Mouse (Mus musculus) heart, postnatal 10 days (tissue): ENCODE measurements around the gene Prss33. TPM values are rescaled to one million over a fixed set of nuclear protein-coding genes. Genes with fewer than 3 reads are reported as not detected.
A peak's percentile ranks its signal among the peaks of the same experiment; 100 is the strongest.
"Not testable (repeated sequence)": the region's sequence is repeated elsewhere in the genome, so short reads cannot be mapped to it uniquely, and the experiment has no call there.

Source experiments
- DNase-seq, 2 experiments: peaks; one replicate each; pipeline ENCODE4 v3.0.0; 2021
- intact Hi-C: fragments of 180-260 bp; cut with DNase I; formaldehyde crosslinking; loops from one replicate; pipeline ENCODE4 v1.15.1; 2025
- total RNA-seq, 2 experiments: library from RNA; stranded (reverse); gene quantifications; 2 replicates each; pipeline ENCODE4 v1.2.3; 2021

The Prss33 gene
- total RNA-seq = not detected

- intact Hi-C loops = no loop called here
- DNase-seq = no peak
Measured at GRCm38 (mm10) chr17:23836006-23836575, at the start of gene Prss33. Gene Prss33 (minus strand): TSS chr17:23836056.

GRCm38 (mm10) chr17:23880576-23880975, 44.7 kb upstream of the Prss33 start, which contains the start of the genes Dcpp1 and Dcpp2:
Gene Dcpp1 (plus strand): TSS chr17:23880876.
Gene Dcpp2 (plus strand): TSS chr17:23880880.
- intact Hi-C loops, DNase-seq: not testable (repeated sequence)

DNA sequence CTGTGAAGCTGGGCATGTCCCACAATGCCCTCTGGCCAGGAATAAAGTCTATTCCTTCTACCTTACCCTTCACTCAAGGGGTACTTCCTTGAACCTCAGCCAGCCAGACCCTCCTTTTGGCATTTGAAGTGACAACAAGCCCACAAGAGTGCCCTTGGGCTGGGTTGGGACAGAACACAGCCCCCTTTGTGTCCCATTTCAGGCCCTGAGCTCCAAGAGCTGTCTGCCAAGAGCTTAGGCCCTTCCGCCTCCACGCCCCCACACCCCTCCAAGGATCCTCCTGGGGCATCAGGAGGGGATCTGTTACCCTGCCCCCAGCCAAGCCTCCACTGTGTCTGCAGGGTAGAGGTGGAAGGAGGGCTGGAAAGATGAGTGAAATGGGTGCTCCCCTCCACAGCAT, 41.3 kb upstream of the Prss33 start:
- intact Hi-C loops = no loop called here
- DNase-seq = no peak

- intact Hi-C loops = no loop called here
- DNase-seq = no peak
Measured at GRCm38 (mm10) chr17:23876741-23877140, 40.9 kb upstream of the Prss33 start.

DNA sequence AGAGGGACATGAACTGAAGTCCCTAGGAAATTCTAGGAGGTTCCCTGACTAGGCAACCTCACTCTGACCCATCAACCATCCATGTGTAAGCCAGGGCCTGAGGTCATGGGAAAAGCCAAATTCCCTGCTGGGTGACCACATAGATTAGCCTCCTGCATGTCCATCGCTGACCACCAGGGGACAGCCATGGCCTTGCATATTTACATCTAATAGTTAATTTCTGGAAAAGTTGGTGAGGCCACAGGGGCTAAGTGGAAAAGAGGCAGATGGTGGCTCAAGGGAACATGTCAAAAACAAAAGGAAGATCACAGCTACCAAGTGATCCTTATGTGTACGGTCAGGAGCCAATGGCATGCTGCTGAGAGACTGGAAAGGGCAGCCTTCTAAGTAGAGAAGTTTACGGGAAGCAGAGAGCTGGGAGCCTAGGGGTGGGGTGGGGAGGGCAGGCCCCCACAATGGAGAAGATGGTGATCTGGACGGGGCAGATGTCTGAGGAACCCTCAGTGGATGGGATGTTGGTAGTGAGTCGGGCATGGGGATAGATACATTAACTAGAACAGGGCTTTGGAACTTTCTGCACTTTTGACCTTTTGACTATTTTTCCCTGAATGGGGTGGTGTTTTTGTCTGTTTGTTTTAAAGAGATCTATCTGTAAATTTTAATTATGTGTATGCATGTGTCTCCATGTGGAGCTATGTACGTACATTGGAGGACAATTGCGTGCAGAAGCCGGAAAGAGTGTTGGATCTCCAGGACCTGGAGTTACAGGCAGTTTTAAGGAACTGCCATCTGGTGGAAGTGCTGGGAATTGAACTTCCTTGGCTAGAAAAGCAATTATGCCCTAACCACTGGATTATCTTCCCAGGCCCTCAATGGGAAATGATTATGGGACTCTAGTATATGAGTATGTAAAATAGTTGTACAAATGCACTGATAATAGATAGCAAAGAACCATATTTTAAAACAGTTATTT, 38.3 kb upstream of the Prss33 start:
- peak; percentile 56 to 76 for DNase-seq
- intact Hi-C loops = loop anchor here (1.0 kb wide), 2 partner anchors 86 to 100 kb away; no protein-coding TSS in a partner anchor

DNA sequence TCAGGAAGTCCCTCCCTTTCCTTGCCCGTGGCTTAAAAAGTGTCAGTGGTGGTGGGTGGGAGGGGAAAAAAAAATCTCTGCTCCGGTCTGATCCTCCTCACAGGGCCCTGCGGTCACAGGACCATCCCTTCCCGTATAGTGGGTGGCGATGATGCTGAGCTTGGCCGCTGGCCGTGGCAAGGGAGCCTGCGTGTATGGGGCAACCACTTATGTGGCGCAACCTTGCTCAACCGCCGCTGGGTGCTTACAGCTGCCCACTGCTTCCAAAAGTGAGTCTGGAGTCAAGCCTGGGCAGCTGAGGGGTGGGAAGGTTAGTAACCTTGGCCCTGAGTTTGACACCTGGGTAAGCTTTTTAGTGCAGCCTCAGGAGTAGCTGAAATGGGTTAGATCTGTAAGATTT, 32.7 kb upstream of the Prss33 start:
- intact Hi-C loops = no loop called here
- no peak for DNase-seq

- intact Hi-C loops = no loop called here
- no peak for DNase-seq
Measured at GRCm38 (mm10) chr17:23867756-23868155, 31.9 kb upstream of the Prss33 start, which contains the start of gene Prss21. Gene Prss21 (plus strand): TSS chr17:23868056.

- intact Hi-C loops = no loop called here
- DNase-seq = no peak
Measured at GRCm38 (mm10) chr17:23862926-23863325, 27.1 kb upstream of the Prss33 start.

DNA sequence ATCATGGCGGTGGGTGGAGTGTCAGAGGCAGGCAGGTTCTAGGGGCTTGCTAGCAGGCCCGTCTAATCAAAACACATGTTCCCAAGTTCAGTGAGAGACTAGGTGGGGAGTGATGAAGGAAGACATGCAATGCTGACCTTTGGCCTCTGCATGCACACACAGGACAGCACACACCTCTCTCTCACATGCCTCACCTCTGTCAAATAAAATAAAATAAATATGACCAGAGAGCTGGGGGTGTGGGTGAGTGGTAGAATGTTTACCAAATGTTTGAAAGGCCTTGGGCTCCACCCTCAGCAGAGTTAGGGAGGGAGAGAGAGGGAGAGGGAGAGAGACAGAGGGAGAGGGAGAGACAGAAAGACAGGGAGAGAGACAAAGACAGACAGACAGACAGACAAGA, 22.1 kb upstream of the Prss33 start:
- intact Hi-C loops = no loop called here
- DNase-seq = no peak

DNA sequence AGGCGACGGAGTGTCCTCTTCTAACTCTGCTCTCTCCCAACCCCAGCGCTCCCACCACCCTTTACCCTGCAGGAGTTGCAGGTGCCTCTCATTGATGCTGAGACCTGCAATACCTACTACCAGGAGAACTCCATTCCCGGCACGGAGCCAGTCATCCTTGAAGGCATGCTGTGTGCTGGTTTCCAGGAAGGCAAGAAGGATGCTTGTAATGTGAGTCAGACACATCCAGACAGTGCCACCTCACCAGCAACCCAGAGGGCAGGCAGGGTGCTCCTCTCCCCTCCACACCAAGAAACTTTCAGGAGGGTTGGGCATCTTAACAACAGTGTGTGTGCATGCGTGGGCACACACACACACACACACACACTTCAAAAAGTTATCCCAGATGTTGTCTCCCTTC, 21.3 kb upstream of the Prss33 start:
- intact Hi-C loops = no loop called here
- no peak for DNase-seq

GRCm38 (mm10) chr17:23854229-23854765, 18.4 kb upstream of the Prss33 start:
- DNase-seq = peak in 1 of 2 experiments; percentile 14
- intact Hi-C loops = loop anchor here (5.0 kb wide), 1 partner anchor 107 kb away; the partner anchor contains the start of gene Kremen2

GRCm38 (mm10) chr17:23853292-23853691, 17.4 kb upstream of the Prss33 start:
- intact Hi-C loops = loop anchor here (5.0 kb wide), 1 partner anchor 106 kb away; the partner anchor contains the start of gene Kremen2
- peak; percentile 40 to 71 for DNase-seq

- intact Hi-C loops = loop anchor here (1.0 to 5.0 kb wide), 2 partner anchors 104 to 109 kb away; partner anchors contain the start of gene Kremen2
- peak; percentile 56 to 79 for DNase-seq
Measured at GRCm38 (mm10) chr17:23850853-23851749, 15.2 kb upstream of the Prss33 start.

DNA sequence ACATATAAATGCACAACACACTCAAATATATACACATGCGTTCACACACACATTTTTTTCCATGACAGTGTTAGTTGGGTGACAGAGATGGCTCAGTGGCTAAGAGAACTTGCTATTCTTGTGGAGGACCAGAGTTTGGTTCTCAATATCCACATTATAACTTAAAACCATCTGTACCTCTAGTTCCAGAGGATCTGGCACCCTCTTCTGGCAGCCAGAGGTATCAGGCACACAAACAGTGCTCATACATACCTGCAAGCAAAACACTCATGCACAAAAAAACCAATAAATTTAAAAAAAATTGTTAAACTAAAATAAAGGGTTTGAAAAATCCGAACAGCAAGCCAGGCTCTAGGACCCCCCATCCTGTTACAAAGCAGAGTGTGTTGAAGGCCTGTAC, 14.2 kb upstream of the Prss33 start:
- intact Hi-C loops = loop anchor here (5.0 kb wide), 1 partner anchor 103 kb away; the partner anchor contains the start of gene Kremen2
- no peak for DNase-seq

GRCm38 (mm10) chr17:23843812-23844273, 8.0 kb upstream of the Prss33 start, which contains the start of the genes Prss32 and Prss41:
Gene Prss32 (plus strand): TSS chr17:23843855.
Gene Prss41 (minus strand): TSS chr17:23844172.
- intact Hi-C loops = loop anchor here (2.0 kb wide), 1 partner anchor 69 kb away; no protein-coding TSS in a partner anchor
- peak in 1 of 2 experiments; percentile 59 for DNase-seq

- no peak for DNase-seq
- intact Hi-C loops = loop anchor here (2.0 kb wide), 1 partner anchor 68 kb away; no protein-coding TSS in a partner anchor
Measured at GRCm38 (mm10) chr17:23843141-23843811, 7.4 kb upstream of the Prss33 start.

DNA sequence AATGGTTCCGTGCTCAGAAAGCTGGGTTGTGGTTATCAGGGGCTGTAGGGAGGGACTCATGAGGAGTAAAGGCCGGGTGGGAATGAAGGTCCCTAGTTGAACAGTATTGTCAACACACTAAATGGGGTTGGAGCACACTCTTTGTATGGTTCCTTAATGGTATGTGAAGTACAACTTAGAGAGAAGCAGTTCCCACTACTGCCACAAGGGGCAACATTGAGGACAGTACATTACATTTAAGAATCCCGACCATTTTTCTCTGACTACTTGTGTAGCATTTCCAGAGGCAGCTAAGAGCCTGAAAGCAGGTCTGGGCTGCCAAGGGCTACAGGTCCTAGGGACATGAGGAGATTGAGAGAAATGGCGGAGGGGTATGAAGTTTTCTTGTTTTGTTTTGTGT, 5.3 kb upstream of the Prss33 start:
- peak; percentile 57 to 74 for DNase-seq
- intact Hi-C loops = no loop called here

DNA sequence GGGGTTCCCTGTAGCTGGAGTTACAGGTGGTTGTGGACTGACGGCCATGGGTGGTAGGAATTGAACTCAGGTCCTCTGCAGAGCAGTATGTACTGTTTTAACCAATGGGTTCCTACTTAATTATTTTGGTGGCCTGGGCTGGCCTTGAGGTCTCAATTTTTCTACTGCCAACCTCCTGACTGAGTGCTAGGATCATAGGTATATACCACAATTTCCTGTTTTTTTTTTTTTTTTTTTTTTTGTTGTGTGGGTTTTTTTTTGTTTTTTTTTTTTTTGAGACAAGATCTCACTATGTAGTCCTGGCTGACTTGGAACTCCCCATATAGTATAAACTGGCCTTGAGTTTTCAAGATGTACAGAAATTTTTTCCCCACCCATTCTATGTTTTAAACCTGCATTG, 4.7 kb downstream of the Prss33 start:
- DNase-seq = no peak
- intact Hi-C loops = no loop called here

- DNase-seq = peak; percentile 89 to 91
- intact Hi-C loops = loop anchor here (1.0 to 2.0 kb wide), 2 partner anchors 25 to 58 kb away; partner anchors contain the start of gene Flywch1
Measured at GRCm38 (mm10) chr17:23829064-23829619, 6.7 kb downstream of the Prss33 start, which contains the start of gene Elob. Gene Elob (minus strand): TSS chr17:23829136.
